Mouse (Mus musculus): ENCODE measurements around the gene Sycn. TPM values are rescaled to one million over a fixed set of nuclear protein-coding genes. Genes with fewer than 3 reads are reported as not detected.

Gene Sycn
- polyA plus RNA-seq, 1 experiment, result 0.31 TPM

GRCm38 (mm10) chr7:28586663-28587411, 46.2 kb downstream of the Sycn start:
- no peaks in the 10 kb centered on the region for H3K36me3 ChIP-seq (ENCODE audit: control insufficient read depth, insufficient read depth, low read length)
- H3K27ac ChIP-seq (ENCODE audit: control insufficient read depth, insufficient read depth, low read depth, low read length), result no peak overlapping the region
- no peak overlapping the region for H3K4me3 ChIP-seq (ENCODE audit: control insufficient read depth, low read depth, low read length)
- H3K4me1 ChIP-seq (ENCODE audit: control insufficient read depth, insufficient read depth, low read length), result no peaks in the 10 kb centered on the region; the same call in 1 of the 2 replicates
- H3K27me3 ChIP-seq (ENCODE audit: control insufficient read depth, insufficient read depth, low read length), result no peaks in the 10 kb centered on the region
- TF ChIP-seq CTCF (IDR thresholded peaks at IDR 0.05; ENCODE audit: control insufficient read depth, insufficient read depth, insufficient replicate concordance, low read depth, low read length) (no peak), POLR2A (IDR thresholded peaks at IDR 0.05; ENCODE audit: control insufficient read depth, low read depth, low read length) (no peak)

DNA sequence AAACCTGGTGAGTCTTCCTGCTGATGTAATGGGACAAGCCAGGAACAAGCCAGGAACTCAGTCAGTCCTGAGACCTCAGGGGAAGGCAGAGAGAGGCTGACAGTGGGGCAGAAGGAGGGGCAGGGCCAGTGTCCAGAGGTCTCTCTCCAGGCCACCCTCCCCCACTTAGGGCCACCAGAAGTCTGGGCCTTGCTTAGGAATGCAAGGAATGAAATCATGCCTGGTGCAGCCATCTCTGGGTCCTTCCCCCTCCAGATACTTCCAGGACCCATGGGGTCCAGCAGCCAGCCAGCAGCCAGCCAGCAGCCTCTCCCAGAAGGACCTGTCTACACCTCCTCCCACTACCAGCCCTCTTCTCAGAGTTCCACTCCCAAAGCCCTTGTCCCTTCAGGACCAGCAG, 47.0 kb downstream of the Sycn start:
- H3K27me3 ChIP-seq (ENCODE audit: control insufficient read depth, insufficient read depth, low read length), result no peaks in the 10 kb centered on the region
- H3K36me3 ChIP-seq (ENCODE audit: control insufficient read depth, insufficient read depth, low read length), result no peaks in the 10 kb centered on the region
- no peak for TF ChIP-seq CTCF (IDR thresholded peaks at IDR 0.05; ENCODE audit: control insufficient read depth, insufficient read depth, insufficient replicate concordance, low read depth, low read length)
- no peak for TF ChIP-seq POLR2A (IDR thresholded peaks at IDR 0.05; ENCODE audit: control insufficient read depth, low read depth, low read length)
- no peaks in the 10 kb centered on the region; the same call in 1 of the 2 replicates for H3K4me1 ChIP-seq (ENCODE audit: control insufficient read depth, insufficient read depth, low read length)
- no peak overlapping the region for H3K27ac ChIP-seq (ENCODE audit: control insufficient read depth, insufficient read depth, low read depth, low read length)
- H3K4me3 ChIP-seq (ENCODE audit: control insufficient read depth, low read depth, low read length), result no peak overlapping the region

Other genes with a start within 250 kb of the Sycn start
- gene Selenov, start 249.7 kb upstream of the Sycn start, polyA plus RNA-seq (2012; rRNA removed), result 408 and 454 TPM in 2 replicates
- 24.9 and 31.9 TPM in 2 replicates for gene Dll3, start 238.6 kb upstream of the Sycn start, polyA plus RNA-seq (2012; rRNA removed)
- gene Timm50, start 228.8 kb upstream of the Sycn start, polyA plus RNA-seq (2012; rRNA removed), result 25.6 and 27.6 TPM in 2 replicates
- 126 and 127 TPM in 2 replicates for gene Supt5, start 202.1 kb upstream of the Sycn start, polyA plus RNA-seq (2012; rRNA removed)
- 227 and 277 TPM in 2 replicates for gene Rps16, start 190.2 kb upstream of the Sycn start, polyA plus RNA-seq (2012; rRNA removed)
- gene Plekhg2, start 168.3 kb upstream of the Sycn start, polyA plus RNA-seq (2012; rRNA removed), result 14.7 and 20.1 TPM in 2 replicates
- 3.8 and 4.9 TPM in 2 replicates for gene Zfp36, start 160.6 kb upstream of the Sycn start, polyA plus RNA-seq (2012; rRNA removed)
- gene Med29, start 148.2 kb upstream of the Sycn start, polyA plus RNA-seq (2012; rRNA removed), result 129 and 135 TPM in 2 replicates
- gene Paf1, start 147.9 kb upstream of the Sycn start, polyA plus RNA-seq (2012; rRNA removed), result 84.1 and 97.0 TPM in 2 replicates
- 7.8 and 8.8 TPM in 2 replicates for gene Gmfg, start 103.4 kb upstream of the Sycn start, polyA plus RNA-seq (2012; rRNA removed)
- gene Lrfn1, start 88.9 kb upstream of the Sycn start, polyA plus RNA-seq (2012; rRNA removed), result 1.1 TPM in 2 replicates
- not detected in 2 replicates for gene Ifnl2, start 30.4 kb upstream of the Sycn start, polyA plus RNA-seq (2012; rRNA removed)
- gene Ifnl3, start 18.0 kb upstream of the Sycn start, polyA plus RNA-seq (2012; rRNA removed), result not detected in 2 replicates
- gene Nccrp1, start 6.4 kb downstream of the Sycn start, polyA plus RNA-seq (2012; rRNA removed), result 0.62 and 0.70 TPM in 2 replicates
- 234 and 246 TPM in 2 replicates for gene Samd4b, start 57.3 kb downstream of the Sycn start, polyA plus RNA-seq (2012; rRNA removed)
- 21.5 and 23.6 TPM in 2 replicates for gene Pak4, start 57.3 kb downstream of the Sycn start, polyA plus RNA-seq (2012; rRNA removed)
- 7.5 and 11.7 TPM in 2 replicates for gene Acp7, start 90.4 kb downstream of the Sycn start, polyA plus RNA-seq (2012; rRNA removed)
- 15.8 and 16.3 TPM in 2 replicates for gene Fbxo27, start 152.0 kb downstream of the Sycn start, polyA plus RNA-seq (2012; rRNA removed)
- gene Fbxo17, start 175.9 kb downstream of the Sycn start, polyA plus RNA-seq (2012; rRNA removed), result 7.2 and 8.1 TPM in 2 replicates
- 29.5 and 39.3 TPM in 2 replicates for gene Mrps12, start 200.9 kb downstream of the Sycn start, polyA plus RNA-seq (2012; rRNA removed)
- gene Sars2, start 201.1 kb downstream of the Sycn start, polyA plus RNA-seq (2012; rRNA removed), result 12.5 and 13.6 TPM in 2 replicates
- not detected in 2 replicates for gene Ccer2, start 215.3 kb downstream of the Sycn start, polyA plus RNA-seq (2012; rRNA removed)
- gene Sirt2, start 225.8 kb downstream of the Sycn start, polyA plus RNA-seq (2012; rRNA removed), result 144 and 203 TPM in 2 replicates
- 134 and 152 TPM in 2 replicates for gene Nfkbib, start 226.6 kb downstream of the Sycn start, polyA plus RNA-seq (2012; rRNA removed)
- gene Rinl, start 248.1 kb downstream of the Sycn start, polyA plus RNA-seq (2012; rRNA removed), result 1.1 and 1.6 TPM in 2 replicates